Mouse (Mus musculus): Measurements from ENCODE around the gene Set. TPM values are rescaled to one million over a fixed set of nuclear protein-coding genes. Genes with fewer than 3 reads are reported as not detected.

The Set gene
- polyA plus RNA-seq, 1 experiment from 2014 or later, result 351 TPM

DNA sequence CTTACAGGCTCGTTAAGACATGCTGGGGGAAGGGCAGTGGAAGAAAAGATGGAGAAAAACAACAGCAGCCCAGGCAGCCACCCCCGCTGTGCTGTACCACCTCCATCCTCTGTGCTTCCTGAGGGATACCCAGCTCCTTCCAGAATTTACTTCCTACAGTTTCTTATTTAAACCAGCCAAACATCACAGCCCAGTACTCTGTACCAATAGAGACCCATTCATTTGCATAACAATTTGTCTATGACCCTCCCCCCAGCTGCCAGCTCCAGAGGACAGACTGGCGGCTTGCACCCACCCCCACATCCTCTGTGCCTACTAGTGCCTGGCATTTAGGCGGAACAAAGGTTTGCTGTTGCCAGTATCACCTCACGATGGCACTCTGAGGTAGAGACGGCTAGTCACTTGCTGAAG is 62.5 kb downstream of the Set start:
- Histone ChIP-seq H3K27ac (replicated peaks) (no peak overlapping the region), H3K36me3 (peaks cover 5% of the 10 kb centered on the region; the same call in 1 of the 2 replicates), H3K27me3 (no peaks in the 10 kb centered on the region), H3K9me3 (replicated peaks) (no peaks in the 10 kb centered on the region), H3K4me3 (replicated peaks) (no peak overlapping the region), H3K4me2 (replicated peaks) (no peak overlapping the region), H3K9ac (no peak overlapping the region), H3K4me1 (peaks cover 18% of the 10 kb centered on the region)
- no peak for ATAC-seq (ENCODE audit: insufficient number of reproducible peaks, low FRiP score, low TSS enrichment, low read depth)
- WGBS, result 33% methylated on average over 6 of the region's 6 CpGs

DNA sequence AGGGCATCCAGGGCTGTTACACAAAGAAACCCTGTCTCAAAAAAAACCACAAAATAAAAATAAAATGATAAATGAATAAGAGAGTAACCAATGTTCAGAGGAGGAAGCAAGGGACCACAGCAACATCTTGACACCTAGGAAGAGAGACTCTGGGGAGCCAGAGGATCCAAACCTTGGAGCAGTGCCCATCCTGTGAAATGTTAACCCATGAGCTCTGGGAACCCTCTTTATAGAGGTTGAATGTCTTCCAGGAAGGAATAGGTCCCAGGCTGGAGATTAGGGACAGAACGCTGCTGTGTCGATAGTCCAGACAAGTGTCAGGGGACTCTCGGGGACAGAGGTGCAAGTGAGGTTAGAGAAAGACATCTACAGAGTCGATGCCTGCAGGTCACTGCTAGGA is 63.1 kb downstream of the Set start:
- H3K9me3 ChIP-seq (replicated peaks), result no peaks in the 10 kb centered on the region
- H3K9ac ChIP-seq, result no peak overlapping the region
- H3K36me3 ChIP-seq, result peaks cover 5% of the 10 kb centered on the region; the same call in 1 of the 2 replicates
- no peaks in the 10 kb centered on the region for H3K27me3 ChIP-seq
- no peak overlapping the region for H3K27ac ChIP-seq (replicated peaks)
- 81% methylated on average over 4 of the region's 4 CpGs for WGBS
- H3K4me2 ChIP-seq (replicated peaks), result no peak overlapping the region
- peaks cover 25% of the 10 kb centered on the region for H3K4me1 ChIP-seq
- no peak for ATAC-seq (ENCODE audit: insufficient number of reproducible peaks, low FRiP score, low TSS enrichment, low read depth)
- no peak overlapping the region for H3K4me3 ChIP-seq (replicated peaks)

Other genes with a start within 250 kb of the Set start
- gene Urm1, start 237.3 kb upstream of the Set start, polyA plus RNA-seq (2015; fragmentation: Nextera tagmentation; extraction: Ambion mirVana), result 22.9 and 24.1 TPM in 2 replicates
- gene Cercam, start 188.2 kb upstream of the Set start, polyA plus RNA-seq (2015; fragmentation: Nextera tagmentation; extraction: Ambion mirVana), result 50.1 and 57.3 TPM in 2 replicates
- gene Odf2, start 168.2 kb upstream of the Set start, polyA plus RNA-seq (2015; fragmentation: Nextera tagmentation; extraction: Ambion mirVana), result 59.8 and 74.3 TPM in 2 replicates
- 59.5 and 63.5 TPM in 2 replicates for gene Gle1, start 122.0 kb upstream of the Set start, polyA plus RNA-seq (2015; fragmentation: Nextera tagmentation; extraction: Ambion mirVana)
- 85.8 and 99.0 TPM in 2 replicates for gene Sptan1, start 91.8 kb upstream of the Set start, polyA plus RNA-seq (2015; fragmentation: Nextera tagmentation; extraction: Ambion mirVana)
- 45.5 and 46.9 TPM in 2 replicates for gene Wdr34, start 8.5 kb upstream of the Set start, polyA plus RNA-seq (2015; fragmentation: Nextera tagmentation; extraction: Ambion mirVana)
- gene Pkn3, start 20.3 kb downstream of the Set start, polyA plus RNA-seq (2015; fragmentation: Nextera tagmentation; extraction: Ambion mirVana), result 8.2 and 9.5 TPM in 2 replicates
- 25.2 and 30.0 TPM in 2 replicates for gene Zdhhc12, start 36.3 kb downstream of the Set start, polyA plus RNA-seq (2015; fragmentation: Nextera tagmentation; extraction: Ambion mirVana)
- 9.3 and 10.1 TPM in 2 replicates for gene Zer1, start 67.2 kb downstream of the Set start, polyA plus RNA-seq (2015; fragmentation: Nextera tagmentation; extraction: Ambion mirVana)
- 6.9 and 9.3 TPM in 2 replicates for gene Tbc1d13, start 76.4 kb downstream of the Set start, polyA plus RNA-seq (2015; fragmentation: Nextera tagmentation; extraction: Ambion mirVana)
- 17.7 and 18.9 TPM in 2 replicates for gene Endog, start 114.1 kb downstream of the Set start, polyA plus RNA-seq (2015; fragmentation: Nextera tagmentation; extraction: Ambion mirVana)
- gene Spout1, start 121.1 kb downstream of the Set start, polyA plus RNA-seq (2015; fragmentation: Nextera tagmentation; extraction: Ambion mirVana), result 75.8 and 77.2 TPM in 2 replicates
- gene Kyat1, start 148.5 kb downstream of the Set start, polyA plus RNA-seq (2015; fragmentation: Nextera tagmentation; extraction: Ambion mirVana), result 14.7 and 15.5 TPM in 2 replicates
- 41.1 and 42.9 TPM in 2 replicates for gene Lrrc8a, start 180.3 kb downstream of the Set start, polyA plus RNA-seq (2015; fragmentation: Nextera tagmentation; extraction: Ambion mirVana)
- gene Gm28035, start 183.2 kb downstream of the Set start, polyA plus RNA-seq (2015; fragmentation: Nextera tagmentation; extraction: Ambion mirVana), result 0.09 and 0.16 TPM in 2 replicates
- 5.0 and 6.0 TPM in 2 replicates for gene Phyhd1, start 208.8 kb downstream of the Set start, polyA plus RNA-seq (2015; fragmentation: Nextera tagmentation; extraction: Ambion mirVana)
- gene Gm28038, start 223.7 kb downstream of the Set start, polyA plus RNA-seq (2015; fragmentation: Nextera tagmentation; extraction: Ambion mirVana), result not detected in 2 replicates
- gene Dolk, start 229.0 kb downstream of the Set start, polyA plus RNA-seq (2015; fragmentation: Nextera tagmentation; extraction: Ambion mirVana), result 31.4 and 31.7 TPM in 2 replicates
- gene Nup188, start 229.0 kb downstream of the Set start, polyA plus RNA-seq (2015; fragmentation: Nextera tagmentation; extraction: Ambion mirVana), result 29.0 and 34.3 TPM in 2 replicates

Measured in embryonic facial prominence, embryonic 15.5 days (tissue).